Mouse (Mus musculus): Measurements from ENCODE around the gene Enpep. TPM values are rescaled to one million over a fixed set of nuclear protein-coding genes. Genes with fewer than 3 reads are reported as not detected.
A peak's percentile ranks its signal among the peaks of the same experiment; 100 is the strongest.

Gene Enpep
- 143 and 194 TPM in 2 replicates for polyA plus RNA-seq (2015; fragmentation: Nextera tagmentation; extraction: Ambion mirVana)

- H3K4me3 ChIP-seq (ENCODE audit: low read length), result peak within 1 kb of the TSS; percentile 56
- H3K4me2 ChIP-seq (ENCODE audit: low read depth, low read length), result peak within 1 kb of the TSS; percentile 40
- no peaks in the 10 kb centered on the region for H3K27me3 ChIP-seq (replicated peaks; ENCODE audit: control insufficient read depth, insufficient read depth, low read length)
- H3K9me3 ChIP-seq (ENCODE audit: control insufficient read depth, low read length), result no peaks in the 10 kb centered on the region
- peak; percentile 91 for ATAC-seq
- H3K36me3 ChIP-seq (ENCODE audit: control insufficient read depth, insufficient read depth, low read length), result no peaks in the 10 kb centered on the region
- 16% methylated on average over 13 of the region's 13 CpGs for WGBS
- H3K27ac ChIP-seq (ENCODE audit: low read length), result peak within 1 kb of the TSS; percentile 6
- peak within 1 kb of the TSS; percentile 69 for H3K9ac ChIP-seq (ENCODE audit: low read depth, low read length)
- H3K4me1 ChIP-seq (ENCODE audit: control insufficient read depth, insufficient read depth, low read length), result peaks cover 10% of the 10 kb centered on the region
Measured at GRCm38 (mm10) chr3:129332586-129332985, at the start of gene Enpep. Gene Enpep (minus strand): TSS chr3:129332720.

- Histone ChIP-seq H3K36me3 (ENCODE audit: control insufficient read depth, insufficient read depth, low read length) (no peaks in the 10 kb centered on the region), H3K4me3 (ENCODE audit: low read length) (no peak overlapping the region), H3K9ac (ENCODE audit: low read depth, low read length) (no peak overlapping the region), H3K9me3 (ENCODE audit: control insufficient read depth, low read length) (no peaks in the 10 kb centered on the region), H3K4me1 (ENCODE audit: control insufficient read depth, insufficient read depth, low read length) (peaks cover 13% of the 10 kb centered on the region; the same call in 1 of the 2 replicates), H3K27ac (ENCODE audit: low read length) (peak overlapping the region; percentile 59), H3K4me2 (ENCODE audit: low read depth, low read length) (0 out of 2 replicates have a peak overlapping the region, but pooled peaks have one; percentile 16), H3K27me3 (replicated peaks; ENCODE audit: control insufficient read depth, insufficient read depth, low read length) (no peaks in the 10 kb centered on the region)
- 70% methylated on average over 3 of the region's 3 CpGs for WGBS
- peak; percentile 71 for ATAC-seq
Measured at GRCm38 (mm10) chr3:129379109-129379508, 46.6 kb upstream of the Enpep start.

GRCm38 (mm10) chr3:129375087-129375486 lies 42.6 kb upstream of the Enpep start:
- ATAC-seq, result no peak
- Histone ChIP-seq H3K27me3 (replicated peaks; ENCODE audit: control insufficient read depth, insufficient read depth, low read length) (no peaks in the 10 kb centered on the region), H3K9ac (ENCODE audit: low read depth, low read length) (no peak overlapping the region), H3K4me3 (ENCODE audit: low read length) (no peak overlapping the region), H3K36me3 (ENCODE audit: control insufficient read depth, insufficient read depth, low read length) (no peaks in the 10 kb centered on the region), H3K27ac (ENCODE audit: low read length) (no peak overlapping the region), H3K4me2 (ENCODE audit: low read depth, low read length) (no peak overlapping the region), H3K9me3 (ENCODE audit: control insufficient read depth, low read length) (no peaks in the 10 kb centered on the region), H3K4me1 (ENCODE audit: control insufficient read depth, insufficient read depth, low read length) (peaks cover 6% of the 10 kb centered on the region; the same call in 1 of the 2 replicates)
- 85% methylated on average over 3 of the region's 3 CpGs for WGBS

GRCm38 (mm10) chr3:129373108-129373507 lies 40.6 kb upstream of the Enpep start:
- H3K4me1 ChIP-seq (ENCODE audit: control insufficient read depth, insufficient read depth, low read length), result no peaks in the 10 kb centered on the region
- no peak for ATAC-seq

GRCm38 (mm10) chr3:129369491-129369890 lies 37.0 kb upstream of the Enpep start:
- no peak for ATAC-seq
- WGBS, result 78% methylated on average over 3 of the region's 3 CpGs

More at GRCm38 (mm10) chr3:129373108-129373507, 40.6 kb upstream of the Enpep start:
- Histone ChIP-seq H3K27me3 (replicated peaks; ENCODE audit: control insufficient read depth, insufficient read depth, low read length) (no peaks in the 10 kb centered on the region), H3K9me3 (ENCODE audit: control insufficient read depth, low read length) (no peaks in the 10 kb centered on the region), H3K9ac (ENCODE audit: low read depth, low read length) (no peak overlapping the region), H3K4me3 (ENCODE audit: low read length) (no peak overlapping the region), H3K27ac (ENCODE audit: low read length) (no peak overlapping the region), H3K4me2 (ENCODE audit: low read depth, low read length) (no peak overlapping the region), H3K36me3 (ENCODE audit: control insufficient read depth, insufficient read depth, low read length) (no peaks in the 10 kb centered on the region)
- WGBS, result 64% methylated on average over 2 of the region's 2 CpGs

GRCm38 (mm10) chr3:129365919-129366318 lies 33.4 kb upstream of the Enpep start:
- Histone ChIP-seq H3K4me2 (ENCODE audit: low read depth, low read length) (no peak overlapping the region), H3K27me3 (replicated peaks; ENCODE audit: control insufficient read depth, insufficient read depth, low read length) (no peaks in the 10 kb centered on the region), H3K4me1 (ENCODE audit: control insufficient read depth, insufficient read depth, low read length) (no peaks in the 10 kb centered on the region), H3K9ac (ENCODE audit: low read depth, low read length) (no peak overlapping the region), H3K9me3 (ENCODE audit: control insufficient read depth, low read length) (no peaks in the 10 kb centered on the region), H3K36me3 (ENCODE audit: control insufficient read depth, insufficient read depth, low read length) (no peaks in the 10 kb centered on the region), H3K27ac (ENCODE audit: low read length) (no peak overlapping the region), H3K4me3 (ENCODE audit: low read length) (no peak overlapping the region)
- 59% methylated on average over 1 of the region's 1 CpGs for WGBS
- no peak for ATAC-seq

More at GRCm38 (mm10) chr3:129369491-129369890, 37.0 kb upstream of the Enpep start:
- Histone ChIP-seq H3K4me3 (ENCODE audit: low read length) (no peak overlapping the region), H3K27ac (ENCODE audit: low read length) (no peak overlapping the region), H3K4me1 (ENCODE audit: control insufficient read depth, insufficient read depth, low read length) (no peaks in the 10 kb centered on the region), H3K9me3 (ENCODE audit: control insufficient read depth, low read length) (no peaks in the 10 kb centered on the region), H3K9ac (ENCODE audit: low read depth, low read length) (no peak overlapping the region), H3K4me2 (ENCODE audit: low read depth, low read length) (no peak overlapping the region), H3K27me3 (replicated peaks; ENCODE audit: control insufficient read depth, insufficient read depth, low read length) (no peaks in the 10 kb centered on the region), H3K36me3 (ENCODE audit: control insufficient read depth, insufficient read depth, low read length) (no peaks in the 10 kb centered on the region)

GRCm38 (mm10) chr3:129364818-129365390 lies 32.4 kb upstream of the Enpep start:
- WGBS, result 74% methylated on average over 2 of the region's 2 CpGs
- no peaks in the 10 kb centered on the region for H3K9me3 ChIP-seq (ENCODE audit: control insufficient read depth, low read length)
- no peak for ATAC-seq
- no peak overlapping the region for H3K27ac ChIP-seq (ENCODE audit: low read length)
- no peaks in the 10 kb centered on the region for H3K36me3 ChIP-seq (ENCODE audit: control insufficient read depth, insufficient read depth, low read length)
- H3K4me2 ChIP-seq (ENCODE audit: low read depth, low read length), result no peak overlapping the region
- no peak overlapping the region for H3K4me3 ChIP-seq (ENCODE audit: low read length)
- no peak overlapping the region for H3K9ac ChIP-seq (ENCODE audit: low read depth, low read length)
- no peaks in the 10 kb centered on the region for H3K27me3 ChIP-seq (replicated peaks; ENCODE audit: control insufficient read depth, insufficient read depth, low read length)
- no peaks in the 10 kb centered on the region for H3K4me1 ChIP-seq (ENCODE audit: control insufficient read depth, insufficient read depth, low read length)

GRCm38 (mm10) chr3:129363426-129363825 lies 30.9 kb upstream of the Enpep start:
- H3K4me3 ChIP-seq (ENCODE audit: low read length), result no peak overlapping the region
- no peaks in the 10 kb centered on the region for H3K36me3 ChIP-seq (ENCODE audit: control insufficient read depth, insufficient read depth, low read length)
- no peaks in the 10 kb centered on the region for H3K4me1 ChIP-seq (ENCODE audit: control insufficient read depth, insufficient read depth, low read length)
- H3K27ac ChIP-seq (ENCODE audit: low read length), result no peak overlapping the region
- H3K9ac ChIP-seq (ENCODE audit: low read depth, low read length), result no peak overlapping the region
- H3K27me3 ChIP-seq (replicated peaks; ENCODE audit: control insufficient read depth, insufficient read depth, low read length), result no peaks in the 10 kb centered on the region
- no peak for ATAC-seq
- 63% methylated on average over 1 of the region's 1 CpGs for WGBS
- no peak overlapping the region for H3K4me2 ChIP-seq (ENCODE audit: low read depth, low read length)
- H3K9me3 ChIP-seq (ENCODE audit: control insufficient read depth, low read length), result no peaks in the 10 kb centered on the region

- H3K9me3 ChIP-seq (ENCODE audit: control insufficient read depth, low read length), result no peaks in the 10 kb centered on the region
- no peak overlapping the region for H3K4me3 ChIP-seq (ENCODE audit: low read length)
- no peak overlapping the region for H3K4me2 ChIP-seq (ENCODE audit: low read depth, low read length)
- peak; percentile 9; the same call in 1 of the 2 replicates for ATAC-seq
- no peaks in the 10 kb centered on the region for H3K4me1 ChIP-seq (ENCODE audit: control insufficient read depth, insufficient read depth, low read length)
- H3K36me3 ChIP-seq (ENCODE audit: control insufficient read depth, insufficient read depth, low read length), result no peaks in the 10 kb centered on the region
- WGBS, result 71% methylated on average over 2 of the region's 2 CpGs
- no peak overlapping the region for H3K9ac ChIP-seq (ENCODE audit: low read depth, low read length)
- H3K27ac ChIP-seq (ENCODE audit: low read length), result no peak overlapping the region
- no peaks in the 10 kb centered on the region for H3K27me3 ChIP-seq (replicated peaks; ENCODE audit: control insufficient read depth, insufficient read depth, low read length)
Measured at GRCm38 (mm10) chr3:129358115-129358514, 25.6 kb upstream of the Enpep start.

GRCm38 (mm10) chr3:129353901-129354300 lies 21.4 kb upstream of the Enpep start:
- ATAC-seq, result no peak
- no peak overlapping the region for H3K9ac ChIP-seq (ENCODE audit: low read depth, low read length)
- no peaks in the 10 kb centered on the region for H3K36me3 ChIP-seq (ENCODE audit: control insufficient read depth, insufficient read depth, low read length)
- no peaks in the 10 kb centered on the region for H3K27me3 ChIP-seq (replicated peaks; ENCODE audit: control insufficient read depth, insufficient read depth, low read length)
- H3K4me1 ChIP-seq (ENCODE audit: control insufficient read depth, insufficient read depth, low read length), result no peaks in the 10 kb centered on the region; the same call in 1 of the 2 replicates
- H3K4me2 ChIP-seq (ENCODE audit: low read depth, low read length), result no peak overlapping the region
- no peaks in the 10 kb centered on the region for H3K9me3 ChIP-seq (ENCODE audit: control insufficient read depth, low read length)
- WGBS, result 77% methylated on average over 4 of the region's 4 CpGs
- H3K4me3 ChIP-seq (ENCODE audit: low read length), result no peak overlapping the region
- H3K27ac ChIP-seq (ENCODE audit: low read length), result no peak overlapping the region

Measured in intestine, embryonic 16.5 days (tissue).